Mouse (Mus musculus): Measurements from ENCODE around the gene Rps8. TPM values are rescaled to one million over a fixed set of nuclear protein-coding genes. Genes with fewer than 3 reads are reported as not detected.
A peak's percentile ranks its signal among the peaks of the same experiment; 100 is the strongest.
"Not testable (repeated sequence)": the region's sequence is repeated elsewhere in the genome, so short reads cannot be mapped to it uniquely, and the experiment has no call there.

The Rps8 gene
- 100 to 1,000 TPM; 556 to 596 TPM for total RNA-seq (2021)
- long read RNA-seq, transcript Rps8-201 (6 exons, 860 nt): major isoform, 165 of 207 reads
- long read RNA-seq, partial matches to known transcripts: 29 of 207 reads
- long read RNA-seq, other reads (novel, unspliced or antisense): 13 of 207 reads

DNA sequence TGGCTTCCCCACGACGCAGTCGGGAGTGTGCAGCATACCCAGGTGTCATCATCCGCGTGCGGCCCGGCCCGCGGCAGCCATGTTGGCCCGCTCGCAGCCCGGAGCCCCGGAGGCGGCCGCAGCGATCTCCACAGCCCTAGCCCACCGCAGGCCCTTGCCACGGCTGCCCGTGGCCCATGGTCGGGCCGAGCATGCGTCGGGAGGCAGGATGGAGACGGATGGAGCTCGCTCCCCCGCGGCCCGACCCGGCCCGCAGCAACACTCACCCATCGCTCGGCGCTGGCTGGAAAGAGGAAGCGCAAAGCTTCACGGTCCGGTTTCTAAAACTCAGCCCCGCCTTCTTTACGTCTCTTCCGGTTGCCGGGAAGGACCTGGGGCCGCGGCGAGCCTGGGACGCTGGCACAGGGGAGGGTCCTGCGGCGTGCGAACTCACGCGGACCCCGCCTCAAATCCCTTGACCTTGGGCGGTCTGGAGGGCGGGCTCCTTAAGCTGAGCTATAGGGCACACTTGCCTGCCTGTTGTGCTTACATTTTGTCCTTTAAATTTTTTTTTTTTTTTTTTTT, at the start of gene Rps8:
Rps8 (minus strand) TSS at position 452 of the 564 bp plus-strand sequence.
- DNase-seq (ENCODE audit: low spot score in 2 of 2): peak; percentile 80 to 85

DNA sequence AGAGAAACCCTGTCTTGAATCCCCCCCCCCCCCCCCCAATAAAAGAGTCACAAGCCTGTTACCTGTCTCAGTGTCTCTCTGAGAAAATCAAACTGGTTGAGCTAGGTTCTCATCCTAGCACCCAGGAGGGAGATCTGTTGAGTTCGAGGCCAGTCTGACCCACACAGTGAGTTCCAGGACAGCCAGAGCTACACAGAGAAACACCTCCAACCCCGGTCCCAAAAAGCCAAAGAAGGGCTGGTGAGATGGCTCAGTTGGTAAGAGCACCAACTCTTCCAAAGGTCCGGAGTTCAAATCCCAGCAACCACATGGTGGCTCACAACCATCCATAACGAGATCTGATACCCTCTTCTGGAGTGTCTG, 46.9 kb upstream of the Rps8 start:
- no peak for DNase-seq (ENCODE audit: low spot score in 2 of 2)

DNA sequence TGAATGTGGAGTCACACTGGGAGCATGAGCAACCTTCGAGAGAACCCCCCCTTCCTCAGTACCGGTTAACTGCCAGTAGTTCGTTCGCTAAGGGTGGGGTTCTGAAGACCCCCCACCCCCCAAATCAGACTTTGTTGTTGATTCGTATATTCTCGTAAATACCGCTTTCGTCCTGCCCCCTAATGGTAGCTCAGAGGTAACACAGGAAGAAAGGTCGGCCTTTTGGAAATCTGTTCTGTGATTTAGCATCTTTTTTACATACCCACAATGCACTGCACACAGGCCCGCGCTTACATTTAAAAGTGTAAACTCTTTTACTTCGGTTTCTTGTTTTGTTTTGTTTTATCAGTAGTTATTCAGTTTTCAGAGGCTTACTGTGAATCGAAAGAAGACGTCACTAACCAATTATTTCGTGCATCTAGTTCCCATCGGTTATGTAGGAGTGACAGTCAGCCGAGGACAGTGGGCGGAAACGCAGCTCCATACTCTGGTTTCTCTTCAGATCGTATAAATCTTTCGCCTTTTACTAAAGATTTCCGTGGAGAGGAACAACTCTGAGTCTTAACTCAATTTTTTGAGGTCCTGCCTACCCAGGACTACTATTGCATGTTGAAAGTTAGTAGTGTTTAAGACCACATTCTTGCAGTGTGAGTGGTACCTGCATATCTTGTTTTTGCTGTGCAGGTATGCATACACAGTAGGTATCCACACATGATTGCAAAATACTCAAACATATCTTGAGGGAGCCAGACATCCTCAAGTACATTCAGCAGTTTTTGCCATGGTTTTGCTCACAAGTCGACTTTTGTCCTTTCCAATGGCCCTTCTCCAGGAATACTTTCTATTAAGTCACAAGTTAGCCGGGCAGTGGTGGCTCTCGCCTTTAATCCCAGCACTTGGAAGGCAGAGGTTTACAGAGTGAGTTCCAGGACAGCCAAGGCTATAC, 46.3 kb upstream of the Rps8 start:
- peak; percentile 42 to 55 for DNase-seq (ENCODE audit: low spot score in 2 of 2)

DNA sequence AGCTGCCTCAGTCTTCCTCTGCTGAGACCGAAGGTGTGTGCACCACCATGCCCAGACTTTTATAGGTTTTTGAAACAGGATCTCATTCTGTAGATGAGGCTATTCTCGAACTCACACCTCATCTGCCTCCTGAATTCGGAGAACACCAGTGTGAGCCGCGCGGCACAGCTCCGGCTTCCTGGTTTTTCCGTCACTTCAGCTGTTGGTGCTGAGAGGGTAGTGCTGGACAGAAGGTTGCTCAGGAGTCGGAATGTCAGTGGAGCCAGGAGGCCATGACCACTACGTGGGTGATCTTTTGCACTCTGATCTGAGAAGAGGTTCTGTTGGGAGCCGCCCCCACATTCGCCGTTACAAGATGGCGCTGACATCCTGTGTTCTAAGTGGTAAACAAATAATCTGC, 35.8 kb upstream of the Rps8 start:
- no peak for DNase-seq (ENCODE audit: low spot score in 2 of 2)

DNA sequence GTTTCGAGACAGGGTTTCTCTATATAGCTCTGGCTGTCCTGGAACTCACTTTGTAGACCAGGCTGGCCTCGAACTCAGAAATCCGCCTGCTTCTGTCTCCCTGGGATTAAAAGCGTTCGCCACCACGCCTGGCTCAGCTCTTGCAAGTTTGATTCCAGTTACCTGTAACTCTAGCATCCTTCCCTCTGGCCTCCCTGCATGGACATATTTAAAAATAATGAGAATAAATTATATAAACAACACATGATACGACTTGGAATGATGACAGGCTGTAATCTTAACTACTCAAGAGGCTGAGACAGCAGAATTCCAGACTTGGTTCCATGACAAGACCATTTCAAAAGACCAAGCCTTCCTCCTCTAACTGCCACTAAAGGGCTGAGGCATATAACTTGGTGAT, 34.6 kb upstream of the Rps8 start:
- DNase-seq (ENCODE audit: low spot score in 2 of 2): no peak

DNA sequence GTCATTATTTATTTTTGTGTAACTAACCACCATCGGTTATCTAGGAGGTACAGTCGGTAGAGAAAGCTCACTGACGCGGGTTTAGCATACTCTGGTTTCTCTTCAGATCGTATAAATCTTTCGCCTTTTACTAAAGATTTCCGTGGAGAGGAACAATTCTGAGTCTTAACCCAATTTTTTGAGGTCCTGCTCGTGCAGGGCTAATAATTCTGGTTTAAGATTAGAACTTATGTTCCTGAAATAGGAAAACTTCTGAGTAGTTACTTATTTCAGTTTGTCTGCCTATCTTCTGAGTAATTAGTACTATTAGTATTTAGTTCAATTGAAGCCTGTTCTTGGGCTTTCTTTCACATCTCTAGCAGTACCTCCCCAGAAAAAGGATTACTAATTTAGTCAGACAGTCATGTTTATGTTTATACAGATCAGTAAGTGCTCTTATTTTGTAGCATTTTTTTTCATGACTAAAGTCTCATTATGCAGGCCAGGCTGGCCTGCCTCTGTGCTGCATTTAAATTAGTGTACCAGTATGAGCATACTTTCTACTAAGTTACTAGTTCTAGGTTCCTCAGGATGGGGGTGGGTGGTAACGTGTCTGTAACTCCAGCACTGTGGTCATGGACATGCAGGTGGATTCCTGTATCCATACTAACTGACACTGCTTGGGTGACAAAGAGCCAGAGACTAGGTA, 34.0 kb upstream of the Rps8 start:
- peak; percentile 27 to 36 for DNase-seq (ENCODE audit: low spot score in 2 of 2)

DNA sequence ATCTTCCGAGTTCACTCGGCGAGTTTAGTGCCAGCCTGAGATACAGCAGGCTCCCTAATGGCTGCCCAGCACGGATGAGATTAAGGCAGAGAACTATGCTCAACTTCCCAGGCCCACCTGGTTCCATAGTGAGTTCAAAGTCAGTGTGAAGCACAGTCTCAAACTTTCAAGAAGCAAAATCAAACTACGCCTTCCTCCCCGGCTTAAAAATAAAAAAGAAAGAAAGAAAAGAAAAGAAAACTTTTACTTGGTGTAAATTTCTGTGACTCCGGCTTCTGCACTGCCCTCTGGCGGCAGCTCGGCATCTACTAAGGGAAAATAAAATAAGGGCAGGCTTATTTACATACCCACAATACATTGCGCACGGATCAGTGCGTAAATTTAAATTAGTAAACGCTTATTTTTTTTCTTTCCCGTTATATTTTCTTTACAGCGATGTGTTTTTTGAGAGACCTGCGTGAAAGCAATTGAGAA, 33.4 kb upstream of the Rps8 start:
- peak; percentile 83 to 88 for DNase-seq (ENCODE audit: low spot score in 2 of 2)

DNA sequence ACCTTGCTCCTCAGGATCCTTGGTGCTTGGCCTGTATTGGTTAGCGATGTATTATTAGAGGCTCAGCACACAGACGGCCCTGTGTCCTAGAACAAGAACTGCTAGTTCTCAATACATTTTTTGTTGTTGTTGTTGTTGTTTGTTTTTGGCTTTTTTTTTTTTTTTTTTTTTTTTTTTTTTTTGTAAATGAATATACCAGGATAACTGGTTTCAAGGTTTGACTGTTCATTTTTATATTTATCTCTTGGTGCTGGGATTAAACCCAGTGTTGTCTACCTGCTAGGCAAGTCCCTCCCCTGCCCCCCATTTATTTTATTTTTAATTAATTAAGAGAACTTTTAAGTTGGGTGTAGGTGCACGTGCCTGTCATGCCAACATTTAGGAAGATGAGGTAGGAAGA, 32.9 kb upstream of the Rps8 start:
- no peak for DNase-seq (ENCODE audit: low spot score in 2 of 2)

DNA sequence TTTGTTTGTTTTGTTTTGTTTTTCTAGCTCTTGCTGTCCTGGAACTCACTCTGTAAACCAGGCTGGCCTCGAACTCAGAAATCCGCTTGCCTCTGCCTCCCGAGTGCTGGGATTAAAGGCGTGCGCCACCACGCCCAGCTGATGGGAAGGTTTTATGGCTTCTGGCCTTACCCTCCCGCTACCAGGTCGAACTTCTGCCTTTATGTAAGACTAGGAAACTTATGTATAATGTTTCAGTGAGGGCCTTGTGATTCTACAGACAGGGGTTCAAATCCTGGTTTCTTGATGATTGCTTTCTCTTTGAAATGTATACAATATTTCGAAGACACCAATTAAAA, 26.7 kb upstream of the Rps8 start:
- DNase-seq (ENCODE audit: low spot score in 2 of 2): not testable (repeated sequence)

DNA sequence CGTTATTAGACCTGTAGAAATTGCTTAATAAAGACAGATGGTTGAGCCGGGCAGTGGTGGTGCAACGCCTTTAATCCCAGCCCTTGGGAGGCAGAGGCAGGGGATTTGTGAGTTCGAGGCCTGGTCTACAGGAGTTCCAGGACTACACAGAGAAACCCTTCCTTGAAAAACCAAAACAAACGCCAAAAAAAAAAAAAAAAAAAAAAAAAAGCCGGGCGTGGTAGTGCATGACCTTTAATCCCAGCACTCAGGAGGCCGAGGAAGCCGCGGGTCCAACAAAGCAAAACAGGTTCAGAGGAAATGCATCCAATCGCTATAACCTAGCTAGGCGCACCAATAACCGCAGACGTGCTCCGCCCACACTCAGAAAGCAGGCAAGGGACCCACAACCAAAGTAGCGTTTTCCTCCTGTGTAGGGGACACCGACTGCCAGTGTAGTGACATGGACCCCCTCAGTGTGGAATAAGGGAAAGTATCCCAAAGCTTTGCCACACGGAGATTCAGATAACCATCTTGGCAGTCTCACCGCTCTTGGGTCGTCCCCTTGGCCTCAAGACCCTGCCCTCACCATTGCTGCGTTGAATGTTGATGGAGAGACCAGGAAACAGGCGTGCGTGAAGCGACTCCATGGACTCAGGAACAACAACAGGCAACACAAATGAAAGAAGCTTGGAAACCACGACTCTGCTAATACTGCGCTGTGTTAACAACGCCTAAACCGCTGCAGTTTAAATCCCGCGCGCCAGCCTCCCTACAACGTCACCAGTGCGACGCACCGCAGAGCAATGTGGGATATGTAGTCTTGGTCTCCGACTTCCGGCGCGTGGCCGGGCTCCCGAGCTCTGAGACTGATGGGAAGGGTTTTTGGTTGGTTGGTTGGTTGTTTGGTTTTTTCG, 26.1 kb upstream of the Rps8 start, which contains the start of gene Kif2c:
Kif2c (minus strand) TSS at position 777 of the 896 bp plus-strand sequence.
- peak; percentile 94 for DNase-seq (ENCODE audit: low spot score in 2 of 2)

DNA sequence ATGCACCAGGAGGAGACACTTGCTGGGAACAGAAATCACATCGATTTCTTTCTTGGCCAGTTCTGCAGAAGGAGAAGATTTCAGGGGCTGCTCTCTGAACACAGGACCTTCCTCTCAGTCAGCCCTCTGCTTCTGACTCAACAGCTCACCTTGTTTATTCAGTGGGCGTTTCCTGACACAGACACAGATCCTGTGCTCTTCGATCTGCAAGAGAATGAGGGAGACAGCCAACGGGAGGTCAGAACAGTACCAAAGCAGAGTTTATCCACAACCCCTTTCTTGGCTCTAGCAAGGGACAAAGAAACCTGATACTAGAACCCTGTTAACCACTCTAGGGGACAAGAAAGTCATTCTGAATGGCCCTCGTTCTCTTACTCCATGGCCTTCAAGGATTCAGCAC, 13.9 kb upstream of the Rps8 start:
- no peak for DNase-seq (ENCODE audit: low spot score in 2 of 2)

DNA sequence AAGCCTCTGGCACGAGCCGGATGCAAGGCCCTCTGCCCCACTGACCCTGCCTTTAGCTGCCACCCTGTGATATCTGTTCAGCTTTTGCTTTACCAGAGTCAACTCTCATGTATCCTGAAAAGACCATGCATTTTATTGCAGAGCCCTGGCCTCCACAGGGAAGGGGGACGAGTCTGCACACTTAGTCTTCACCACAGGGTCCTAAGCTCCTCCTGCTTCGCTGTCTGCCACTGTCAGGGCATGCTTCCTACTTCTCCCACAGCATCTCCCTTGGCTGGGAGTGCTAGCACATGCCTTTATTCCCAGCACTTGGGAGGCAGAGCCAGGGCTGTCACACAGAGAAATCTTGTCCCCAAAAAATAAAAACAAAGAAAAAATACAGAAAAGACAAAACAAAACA, 5.1 kb upstream of the Rps8 start:
- no peak for DNase-seq (ENCODE audit: low spot score in 2 of 2)

DNA sequence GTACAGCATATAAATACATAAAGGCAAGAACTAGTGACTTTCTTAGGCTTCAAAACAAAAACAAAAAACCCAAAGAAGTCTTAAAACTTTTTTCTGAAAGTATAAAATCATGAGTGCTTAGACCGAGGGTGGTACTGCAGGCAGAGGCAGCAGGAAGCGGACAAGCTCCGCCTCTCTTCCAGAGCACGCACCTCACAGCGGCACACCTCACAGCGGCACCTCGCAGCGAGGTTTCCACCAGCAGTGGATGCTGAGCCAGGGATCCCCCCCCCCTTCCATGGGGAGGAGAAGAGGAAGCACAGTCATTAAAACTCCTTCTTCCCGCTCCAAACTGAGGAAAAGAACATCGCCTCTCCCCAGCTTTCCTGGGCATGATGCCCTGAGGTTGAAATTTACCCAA, 3.6 kb upstream of the Rps8 start:
- no peak for DNase-seq (ENCODE audit: low spot score in 2 of 2)

DNA sequence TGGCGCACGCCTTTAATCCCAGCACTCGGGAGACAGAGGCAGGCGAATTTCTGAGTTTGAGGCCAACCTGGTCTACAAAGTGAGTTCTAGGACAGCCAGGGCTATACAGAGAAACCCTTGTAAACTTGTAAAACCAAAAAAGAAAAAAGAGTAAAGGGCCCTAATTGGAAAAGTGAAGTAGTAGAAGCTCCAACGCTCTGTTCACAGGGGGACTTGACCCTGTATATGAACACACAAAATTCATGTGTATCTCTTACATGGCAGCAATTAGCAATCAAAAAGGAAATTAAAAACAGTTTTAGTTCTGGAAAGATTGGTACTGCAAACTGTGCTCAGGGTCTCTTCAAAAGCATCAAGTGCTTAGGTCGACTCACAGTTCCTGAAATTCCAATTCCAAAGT, 329 bp upstream of the Rps8 start:
- no peak for DNase-seq (ENCODE audit: low spot score in 2 of 2)

DNA sequence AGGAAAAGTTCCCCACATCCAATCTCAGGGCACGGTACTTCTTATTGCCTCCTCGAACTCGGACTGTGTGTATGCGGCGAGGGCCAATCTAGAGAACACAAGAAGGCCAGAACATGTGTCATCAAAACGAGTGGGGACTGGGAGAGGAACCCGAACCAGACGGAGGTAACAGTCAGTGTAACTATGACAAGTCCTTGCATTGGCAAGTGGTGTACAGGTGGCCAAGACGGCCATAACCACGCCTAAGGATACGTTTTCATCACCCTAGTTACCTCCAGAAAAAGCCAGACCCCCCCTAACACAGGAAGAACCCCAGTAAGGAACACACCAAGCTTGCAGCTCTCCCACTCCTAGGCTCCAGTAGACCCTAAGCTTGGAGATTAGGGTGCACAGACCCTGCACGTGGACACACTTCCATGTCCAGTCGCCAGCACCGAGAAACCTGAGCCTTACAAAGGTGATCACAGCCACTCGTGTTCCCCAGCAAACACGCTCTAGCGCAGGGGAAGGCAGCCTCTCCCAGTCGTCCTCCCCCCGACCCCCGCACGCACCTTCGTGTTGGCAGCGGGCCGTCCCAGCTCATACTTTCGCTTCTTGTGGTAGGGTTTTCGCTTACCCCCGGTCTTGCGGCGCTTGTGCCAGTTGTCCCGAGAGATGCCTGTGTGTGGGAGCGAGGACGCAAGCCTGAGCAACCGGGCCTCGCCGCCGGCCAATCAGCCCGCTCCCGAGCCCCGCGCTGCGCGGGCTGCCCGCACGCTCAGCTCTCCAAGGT, 837 bp downstream of the Rps8 start:
- no peak for DNase-seq (ENCODE audit: low spot score in 2 of 2)

DNA sequence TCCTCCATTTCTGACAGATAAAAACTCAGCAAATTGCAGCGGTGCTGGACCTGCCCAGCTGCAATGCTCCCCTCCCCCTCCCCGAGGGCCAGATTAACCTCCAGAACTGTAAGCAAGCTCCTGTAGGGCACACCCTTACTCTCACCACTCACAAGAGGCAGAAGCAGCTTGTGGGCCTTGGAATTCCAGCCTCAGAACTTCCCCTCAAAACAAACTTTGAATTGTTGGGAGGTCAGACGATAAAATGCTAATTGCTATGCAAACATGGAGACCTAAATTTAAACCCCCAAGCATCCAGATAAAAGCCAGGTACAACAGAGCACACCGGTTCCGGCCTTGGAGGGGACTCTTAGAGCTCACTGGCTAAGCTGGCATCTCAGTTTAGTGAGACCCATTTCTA, 3.3 kb downstream of the Rps8 start:
- no peak for DNase-seq (ENCODE audit: low spot score in 2 of 2)

DNA sequence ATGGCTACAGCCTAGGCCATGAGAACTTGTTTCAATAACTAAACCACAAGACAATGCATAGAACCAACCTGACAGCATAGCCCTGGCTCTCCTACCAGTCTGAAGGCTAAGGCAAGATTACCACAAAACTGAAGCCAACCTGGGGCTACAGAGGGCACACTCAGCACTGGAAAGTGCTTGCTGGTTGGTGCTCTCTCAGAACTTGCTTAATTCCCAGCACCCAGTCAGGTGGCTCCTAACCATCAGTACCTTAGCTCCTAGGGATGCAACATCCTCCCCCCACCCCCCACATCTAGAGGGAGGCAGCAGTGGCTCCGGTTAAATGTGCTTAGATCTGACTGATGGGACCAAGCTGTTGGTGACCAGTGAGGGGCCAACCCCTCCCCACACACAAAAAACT, 4.6 kb downstream of the Rps8 start:
- no peak for DNase-seq (ENCODE audit: low spot score in 2 of 2)

DNA sequence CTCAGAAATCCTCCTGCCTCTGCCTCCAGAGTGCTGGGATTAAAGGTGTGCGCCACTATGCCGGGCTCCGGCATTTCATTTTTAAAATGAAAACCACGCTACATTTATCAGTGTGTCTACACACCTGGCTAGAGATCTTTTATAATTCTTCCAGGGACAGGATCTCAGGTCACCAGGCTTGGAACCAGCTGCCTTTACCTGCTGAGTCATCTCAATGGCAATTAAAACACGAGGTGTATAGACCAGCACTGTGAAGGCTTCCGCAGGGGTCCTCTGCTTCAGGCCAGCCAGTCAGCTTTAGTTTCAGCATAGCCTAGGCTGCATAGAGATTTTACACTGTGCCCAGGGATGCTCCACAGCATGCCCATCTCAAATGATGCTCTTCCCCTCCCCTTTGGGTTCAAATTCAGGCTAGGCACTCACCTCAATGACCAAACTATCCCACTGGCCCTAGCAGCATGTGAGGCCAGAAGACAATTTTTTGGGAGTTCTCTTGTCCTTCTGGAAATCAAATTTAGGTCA, 5.8 kb downstream of the Rps8 start:
- no peak for DNase-seq (ENCODE audit: low spot score in 2 of 2)

DNA sequence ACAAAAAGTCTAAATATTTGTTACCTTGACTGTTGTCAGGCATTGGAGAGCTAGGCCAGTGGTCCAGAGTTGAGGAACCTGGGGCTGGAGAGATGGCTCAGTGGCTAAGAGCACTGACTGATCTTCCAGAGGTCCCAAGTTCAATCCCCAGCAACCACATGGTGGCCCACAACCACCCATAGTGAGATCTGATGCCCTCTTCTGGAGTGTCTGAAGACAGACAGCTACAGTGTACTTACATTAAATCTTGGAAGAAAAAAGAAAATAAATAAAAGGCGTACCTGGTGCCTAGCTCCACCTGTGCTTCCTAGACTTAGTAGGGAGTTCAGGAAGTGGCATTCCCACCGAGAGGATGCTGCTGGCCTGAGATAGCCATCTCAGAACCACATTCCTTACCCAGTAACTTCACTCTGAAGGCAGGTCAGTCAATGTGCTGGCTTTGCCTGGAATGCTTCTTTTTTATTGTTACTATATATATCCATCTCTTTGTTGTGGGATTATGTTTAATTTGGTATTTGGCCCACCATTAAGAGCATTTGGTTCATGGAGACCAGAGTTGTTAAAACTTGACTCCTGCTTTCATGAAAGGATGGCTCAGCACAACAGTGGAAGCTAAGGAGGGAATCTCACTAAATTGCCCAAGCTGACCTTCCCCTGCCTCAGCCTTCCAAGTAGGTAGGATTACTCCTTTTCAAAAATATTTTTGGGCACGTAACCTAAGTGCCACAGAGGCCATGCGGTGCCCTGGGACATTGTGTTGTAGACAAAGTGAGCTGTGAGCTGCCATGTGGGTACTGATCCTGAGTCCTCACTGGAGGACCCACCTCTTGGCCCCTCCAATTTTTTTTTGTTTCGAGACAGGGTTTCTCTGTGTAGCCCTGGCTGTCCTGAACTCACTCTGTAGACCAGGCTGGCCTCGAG, 6.5 kb downstream of the Rps8 start:
- DNase-seq (ENCODE audit: low spot score in 2 of 2): no peak

All from layer of hippocampus, postnatal 10 days (tissue).